Mouse (Mus musculus) B cell, adult 2 months (primary cell): ENCODE measurements at regions not wholly inside any gene's neighbourhood (a gene's known extent, or its start where the extent isn't known, plus 50 kb on each side); places are given as distances from the start of the nearest gene placed in this dataset.
"Not testable (repeated sequence)": the region's sequence is repeated elsewhere in the genome, so short reads cannot be mapped to it uniquely, and the experiment has no call there.

ENCODE experiments used
- DNase-seq, 2 experiments: peaks; one replicate each; pipeline ENCODE4 v3.0.0; 2022

- no peak for DNase-seq
Measured at GRCm38 (mm10) chr8:89516602-89517001, 472.6 kb upstream of the Sall1 start.

- no peak for DNase-seq
Measured at GRCm38 (mm10) chr8:89514270-89514669, 470.3 kb upstream of the Sall1 start.

- no peak for DNase-seq
Measured at GRCm38 (mm10) chr8:89507639-89508038, 463.7 kb upstream of the Sall1 start.

GRCm38 (mm10) chr8:89503545-89504234 lies 459.7 kb upstream of the Sall1 start:
- DNase-seq, result no peak

- DNase-seq, result no peak
Measured at GRCm38 (mm10) chr8:89503030-89503429, 459.1 kb upstream of the Sall1 start.

- no peak for DNase-seq
Measured at GRCm38 (mm10) chr8:89501756-89502155, 457.8 kb upstream of the Sall1 start.

GRCm38 (mm10) chr8:89499831-89500230 lies 455.9 kb upstream of the Sall1 start:
- DNase-seq, result no peak

- no peak for DNase-seq
Measured at GRCm38 (mm10) chr8:89498088-89498695, 454.2 kb upstream of the Sall1 start.

- no peak for DNase-seq
Measured at GRCm38 (mm10) chr8:89492336-89492735, 448.4 kb upstream of the Sall1 start.

GRCm38 (mm10) chr8:89482481-89482880 lies 438.5 kb upstream of the Sall1 start:
- not testable (repeated sequence) for DNase-seq

GRCm38 (mm10) chr8:89476930-89477329 lies 433.0 kb upstream of the Sall1 start:
- DNase-seq, result no peak

- no peak for DNase-seq
Measured at GRCm38 (mm10) chr8:89471116-89471515, 427.2 kb upstream of the Sall1 start.

GRCm38 (mm10) chr8:89468782-89469220 lies 424.8 kb upstream of the Sall1 start:
- DNase-seq, result no peak

- no peak for DNase-seq
Measured at GRCm38 (mm10) chr8:89465211-89465753, 421.3 kb upstream of the Sall1 start.

- no peak for DNase-seq
Measured at GRCm38 (mm10) chr8:89456517-89456916, 412.6 kb upstream of the Sall1 start.

- DNase-seq, result no peak
Measured at GRCm38 (mm10) chr8:89455731-89456130, 411.8 kb upstream of the Sall1 start.

GRCm38 (mm10) chr8:89454197-89454596 lies 410.2 kb upstream of the Sall1 start:
- DNase-seq, result no peak

- no peak for DNase-seq
Measured at GRCm38 (mm10) chr8:89453724-89454123, 409.8 kb upstream of the Sall1 start.

GRCm38 (mm10) chr8:89444466-89444865 lies 400.5 kb upstream of the Sall1 start:
- no peak for DNase-seq

GRCm38 (mm10) chr8:89439304-89439703 lies 395.3 kb upstream of the Sall1 start:
- DNase-seq, result no peak

- no peak for DNase-seq
Measured at GRCm38 (mm10) chr8:89426969-89427368, 383.0 kb upstream of the Sall1 start.

- DNase-seq, result no peak
Measured at GRCm38 (mm10) chr8:89415287-89415686, 371.3 kb upstream of the Sall1 start.

GRCm38 (mm10) chr8:89412500-89412899 lies 368.5 kb upstream of the Sall1 start:
- no peak for DNase-seq

GRCm38 (mm10) chr8:89412046-89412445 lies 368.1 kb upstream of the Sall1 start:
- no peak for DNase-seq
